Mouse (Mus musculus) kidney, adult 2 months (tissue): ENCODE measurements at regions not wholly inside any gene's neighbourhood (a gene's known extent, or its start where the extent isn't known, plus 50 kb on each side); places are given as distances from the start of the nearest gene placed in this dataset.

Experiments
- CTCF ChIP-seq: fragments of 200-500 bp; conservative IDR thresholded peaks from 2 replicates; pipeline ENCODE4 v1.5.1; 2011; ENCODE audit warnings: low read depth, mild to moderate bottlenecking, control low read depth, low read length, moderate library complexity, mixed read lengths; ENCODE audit not compliant: insufficient read depth, insufficient read length
- POLR2A ChIP-seq: fragments of 200-500 bp; IDR thresholded peaks from one replicate; pipeline ENCODE4 v1.6.1; 2011; ENCODE audit warnings: low read depth, low read length, control low read depth

- TF ChIP-seq CTCF (no peak), POLR2A (no peak)
Measured at GRCm38 (mm10) chr12:80021030-80021473, 91.8 kb downstream of the Zfp36l1 start.
